Mouse (Mus musculus): ENCODE measurements around the gene Ets2. TPM values are rescaled to one million over a fixed set of nuclear protein-coding genes. Genes with fewer than 3 reads are reported as not detected.

Ets2 gene
- polyA plus RNA-seq, 1 experiment from 2014 or later: 109 TPM

Other genes with a start within 250 kb of the Ets2 start
- gene Erg, start 115.5 kb upstream of the Ets2 start, polyA plus RNA-seq (2015; fragmentation: Nextera tagmentation; extraction: Ambion mirVana): 22.9 and 26.2 TPM in 2 replicates

Measured in limb, embryonic 15.5 days (tissue).